Mouse (Mus musculus) erythroblast, embryonic 14.5 days (primary cell): Measurements from ENCODE around the gene Nsun3.

Source experiments
- GATA1 ChIP-seq: IDR thresholded peaks from 2 replicates; pipeline ENCODE4 v1.6.1; 2012; ENCODE audit warnings: low read length, inconsistent platforms, mixed read lengths
- TAL1 ChIP-seq: IDR thresholded peaks from 3 replicates; pipeline ENCODE4 v1.6.1; 2012; ENCODE audit warnings: low read length, inconsistent platforms, mixed read lengths

DNA sequence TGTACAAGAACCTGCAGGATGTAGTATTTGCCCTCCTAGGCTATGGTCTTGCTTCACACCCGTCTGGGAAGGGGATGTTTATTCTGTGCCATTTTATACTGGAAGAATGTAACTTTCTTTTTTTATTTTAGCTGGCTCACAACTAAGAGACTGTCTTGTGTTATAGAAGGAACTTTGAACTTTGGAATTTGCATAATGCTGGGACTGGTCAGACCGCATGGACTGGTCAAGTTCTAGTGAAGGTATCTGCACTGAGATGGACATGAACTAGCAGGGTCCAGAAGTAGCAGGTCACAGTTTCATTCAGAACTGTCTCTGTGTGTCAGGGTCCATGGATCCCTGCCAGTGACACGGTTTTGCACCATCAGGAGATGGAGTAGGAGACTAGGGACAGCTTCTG lies 13.2 kb upstream of the Nsun3 start:
- TF ChIP-seq TAL1, result no peak
- no peak for TF ChIP-seq GATA1
